ENCODE assay signal across 34 mouse cellular contexts in genomic region chr11:28213606-28214005, GRCm38 (mm10).
"Had no signal": no experiment of that assay in that cellular context is flagged by ENCODE, and none has a peak within 500 bp of the region (broad histone marks: within the 10 kb centered on the region; RNA-seq: fewer than 3 reads in every experiment).

No protein-coding gene starts in this region.

- H3K27me3 ChIP-seq: heart, embryonic 12.5 days; heart, embryonic 13.5 days; heart, embryonic 15.5 days; hindbrain, embryonic 12.5 days; hindbrain, embryonic 13.5 days; hindbrain, embryonic 15.5 days; intestine, embryonic 15.5 days; kidney, embryonic 15.5 days had no signal

- H3K9ac ChIP-seq: heart, embryonic 12.5 days; heart, embryonic 13.5 days; heart, embryonic 15.5 days; hindbrain, embryonic 12.5 days; hindbrain, embryonic 13.5 days; hindbrain, embryonic 14.5 days; hindbrain, embryonic 15.5 days; intestine, embryonic 15.5 days; kidney, embryonic 15.5 days had no signal

- H3K4me2 ChIP-seq: heart, embryonic 12.5 days; heart, embryonic 13.5 days; heart, embryonic 15.5 days; hindbrain, embryonic 12.5 days; hindbrain, embryonic 13.5 days; hindbrain, embryonic 14.5 days; hindbrain, embryonic 15.5 days; intestine, embryonic 15.5 days; kidney, embryonic 15.5 days had no signal

- H3K4me1 ChIP-seq: heart, embryonic 12.5 days; heart, embryonic 13.5 days; heart, embryonic 15.5 days; hindbrain, embryonic 10.5 days; hindbrain, embryonic 12.5 days; hindbrain, embryonic 13.5 days; hindbrain, embryonic 15.5 days; intestine, embryonic 15.5 days; kidney, embryonic 15.5 days had no signal

- DNase-seq: heart, postnatal 10 days; heart, postnatal 14 days; heart, postnatal 36 days; heart, postnatal 4 days; kidney, adult 11 months; kidney, adult 18-20 months; kidney, adult 2 months; kidney, adult 8-10 months; kidney, adult 9 months; kidney, postnatal 10 days; kidney, postnatal 14 days; kidney, postnatal 25 days; kidney, postnatal 36 days; kidney, postnatal 4 days; layer of hippocampus, adult 9-11 months; layer of hippocampus, postnatal 36 days had no signal

- H3K36me3 ChIP-seq: heart, embryonic 12.5 days; heart, embryonic 13.5 days; heart, embryonic 15.5 days; hindbrain, embryonic 10.5 days; hindbrain, embryonic 12.5 days; hindbrain, embryonic 13.5 days; hindbrain, embryonic 15.5 days; intestine, embryonic 15.5 days; kidney, embryonic 15.5 days had no signal

- H3K9me3 ChIP-seq: heart, embryonic 12.5 days; heart, embryonic 15.5 days; hindbrain, embryonic 15.5 days; intestine, embryonic 15.5 days had no signal

- H3K4me3 ChIP-seq: heart, embryonic 12.5 days; heart, embryonic 13.5 days; heart, embryonic 15.5 days; hindbrain, embryonic 10.5 days; hindbrain, embryonic 12.5 days; hindbrain, embryonic 13.5 days; hindbrain, embryonic 15.5 days; intestine, embryonic 15.5 days; kidney, embryonic 15.5 days; layer of hippocampus, adult 2 months; left cerebral cortex, adult 2 months had no signal

- ATAC-seq: hindbrain, embryonic 16.5 days; hindbrain, postnatal 0 days; inflammation-experienced regulatory T-cells, adult 6 months; intestine, embryonic 15.5 days; intestine, embryonic 16.5 days; intestine, postnatal 0 days had no signal

- H3K27ac ChIP-seq: heart, embryonic 13.5 days; heart, embryonic 15.5 days; hindbrain, embryonic 10.5 days; hindbrain, embryonic 12.5 days; hindbrain, embryonic 13.5 days; hindbrain, embryonic 14.5 days; hindbrain, embryonic 15.5 days; hindbrain, postnatal 0 days; intestine, embryonic 15.5 days; kidney, embryonic 15.5 days; kidney, postnatal 0 days; layer of hippocampus, adult 2 months; left cerebral cortex, adult 2 months had no signal
